Mouse (Mus musculus) adrenal gland, postnatal 4 days (tissue): ENCODE data around the gene Ifitm7. TPM values are rescaled to one million over a fixed set of nuclear protein-coding genes. Genes with fewer than 3 reads are reported as not detected.
"Not testable (repeated sequence)": the region's sequence is repeated elsewhere in the genome, so short reads cannot be mapped to it uniquely, and the experiment has no call there.

Source experiments
- DNase-seq, 2 experiments: peaks; one replicate each; pipeline ENCODE4 v3.0.0; 2021 to 2022; ENCODE audit warnings: low spot score in 2 of 2, mixed read lengths in 2 of 2
- total RNA-seq, 2 experiments: library from RNA; stranded (reverse); gene quantifications; 2 replicates each; pipeline ENCODE4 v1.2.3; 2021

Ifitm7 gene
- total RNA-seq, 2 experiments from 2014 or later, result 0.39 to 0.87 TPM

GRCm38 (mm10) chr16:13981726-13982125 is 5.0 kb downstream of the Ifitm7 start:
- DNase-seq, result not testable (repeated sequence)

GRCm38 (mm10) chr16:13977026-13977425 is 9.7 kb downstream of the Ifitm7 start:
- DNase-seq, result not testable (repeated sequence)

GRCm38 (mm10) chr16:13976358-13976896 is 10.3 kb downstream of the Ifitm7 start:
- DNase-seq, result not testable (repeated sequence)

GRCm38 (mm10) chr16:13972051-13972450 is 14.6 kb downstream of the Ifitm7 start:
- DNase-seq, result no peak

- DNase-seq, result no peak
Measured at GRCm38 (mm10) chr16:13969096-13969495, 17.6 kb downstream of the Ifitm7 start.

GRCm38 (mm10) chr16:13962053-13962452 is 24.6 kb downstream of the Ifitm7 start:
- no peak for DNase-seq

GRCm38 (mm10) chr16:13951245-13951644 is 35.4 kb downstream of the Ifitm7 start:
- DNase-seq, result no peak

- DNase-seq, result no peak
Measured at GRCm38 (mm10) chr16:13946306-13946705, 40.4 kb downstream of the Ifitm7 start.

- no peak for DNase-seq
Measured at GRCm38 (mm10) chr16:13945153-13945552, 41.5 kb downstream of the Ifitm7 start.

GRCm38 (mm10) chr16:13944752-13945151 is 41.9 kb downstream of the Ifitm7 start:
- DNase-seq, result no peak

- DNase-seq, result no peak
Measured at GRCm38 (mm10) chr16:13944178-13944577, 42.5 kb downstream of the Ifitm7 start.

- peak in 1 of 2 experiments; percentile 5 for DNase-seq
Measured at GRCm38 (mm10) chr16:13940847-13941395, 45.8 kb downstream of the Ifitm7 start.

- DNase-seq, result peak; percentile 5 to 18
Measured at GRCm38 (mm10) chr16:13940139-13940846, 46.4 kb downstream of the Ifitm7 start.

Other genes starting within 250 kb of the Ifitm7 start
- 10 to 100 TPM; 46.6 to 49.3 TPM for gene Rrn3, start 206.2 kb downstream of the Ifitm7 start, total RNA-seq
- 10 to 100 TPM; 67.7 to 68.2 TPM for gene Ntan1, start 168.0 kb downstream of the Ifitm7 start, total RNA-seq
- gene Pdxdc1, start 83.8 kb downstream of the Ifitm7 start, total RNA-seq, result 10 to 100 TPM; 85.6 to 92.1 TPM
- 10 to 100 TPM; 11.6 to 13.8 TPM for gene Mpv17l, start 83.7 kb downstream of the Ifitm7 start, total RNA-seq
- 1 to 10 TPM; 2.9 to 4.7 TPM for gene 2900011O08Rik, start 284 bp downstream of the Ifitm7 start, total RNA-seq
- 10 to 100 TPM; 46.9 to 47.8 TPM for gene Nde1, start 176.4 kb upstream of the Ifitm7 start, total RNA-seq
- 10 to 100 TPM; 87.0 to 90.7 TPM for gene Marf1, start 176.5 kb upstream of the Ifitm7 start, total RNA-seq